Mouse (Mus musculus) urinary bladder, postnatal 10 days (tissue): Measurements from ENCODE around the gene Nipsnap1.

Experiments used
- DNase-seq: peaks from one replicate; pipeline ENCODE4 v3.0.0; 2022; ENCODE audit warnings: low spot score

The Nipsnap1 gene

DNA sequence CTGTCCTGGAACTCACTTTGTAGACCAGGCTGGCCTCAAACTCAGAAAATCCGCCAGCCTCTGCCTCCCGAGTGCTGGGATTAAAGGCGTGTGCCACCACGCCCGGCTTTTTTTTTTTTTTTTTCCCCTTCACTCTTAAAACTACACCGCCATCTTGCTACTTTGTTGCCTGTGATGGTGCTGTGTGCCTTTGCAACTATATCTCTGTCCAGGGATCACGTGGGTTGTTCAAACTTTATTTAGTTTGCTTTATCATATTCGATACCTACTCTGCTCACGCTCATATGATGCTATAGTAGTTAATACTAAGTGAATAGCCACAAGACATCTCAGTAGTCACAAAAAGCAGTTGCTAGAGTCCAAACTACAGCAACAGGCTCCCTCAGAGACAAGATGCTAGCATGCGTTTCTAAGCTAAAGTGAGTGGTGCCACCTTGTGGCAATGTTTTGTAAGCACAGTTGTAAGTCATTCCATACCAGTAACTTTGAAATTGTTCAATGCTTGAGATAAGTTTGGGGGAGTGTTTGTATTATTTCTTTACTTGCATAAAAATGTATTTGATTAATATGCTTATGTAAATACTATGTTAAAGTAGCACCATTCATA lies 8.0 kb upstream of the Nipsnap1 start:
- DNase-seq: no peak

DNA sequence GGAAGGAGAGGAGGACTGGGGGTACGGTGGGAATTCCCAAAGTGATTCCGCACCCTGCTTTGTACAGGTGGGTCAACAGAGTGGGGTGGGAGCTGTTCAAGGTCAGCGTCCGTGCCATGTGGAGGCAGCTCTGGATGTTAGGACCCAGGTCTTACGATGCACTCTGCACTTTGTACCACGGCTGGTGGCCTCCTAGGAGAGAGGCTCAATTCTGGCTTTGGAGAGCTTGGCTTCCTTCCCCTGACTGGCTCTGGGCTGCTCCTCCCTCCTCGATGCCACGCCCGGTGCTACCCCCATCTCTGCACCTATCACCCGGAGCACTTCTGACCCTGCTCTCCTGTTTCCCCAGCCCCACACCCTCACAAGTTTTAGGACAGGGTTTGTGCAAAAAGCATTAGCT lies 800 bp downstream of the Nipsnap1 start:
- no peak for DNase-seq

DNA sequence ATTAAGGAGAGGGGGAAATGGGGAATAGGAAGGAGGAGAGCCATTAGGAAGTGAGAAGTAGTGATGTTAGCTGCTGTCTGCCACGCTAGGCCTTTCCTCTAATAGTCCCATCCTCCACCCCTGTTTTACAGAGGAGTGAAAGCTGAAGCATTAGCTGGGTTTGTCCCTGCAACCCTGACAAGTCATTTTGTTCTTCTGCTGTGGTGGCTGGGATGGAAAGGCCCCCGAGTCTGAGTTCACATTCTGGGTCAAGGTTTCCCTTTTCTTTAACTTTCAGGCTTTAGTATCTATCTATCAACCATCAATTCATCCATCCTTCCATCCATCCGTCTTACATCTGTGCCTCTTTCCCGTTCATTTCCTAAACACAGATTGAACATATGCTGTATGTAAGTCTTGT lies 7.3 kb downstream of the Nipsnap1 start:
- DNase-seq: no peak

DNA sequence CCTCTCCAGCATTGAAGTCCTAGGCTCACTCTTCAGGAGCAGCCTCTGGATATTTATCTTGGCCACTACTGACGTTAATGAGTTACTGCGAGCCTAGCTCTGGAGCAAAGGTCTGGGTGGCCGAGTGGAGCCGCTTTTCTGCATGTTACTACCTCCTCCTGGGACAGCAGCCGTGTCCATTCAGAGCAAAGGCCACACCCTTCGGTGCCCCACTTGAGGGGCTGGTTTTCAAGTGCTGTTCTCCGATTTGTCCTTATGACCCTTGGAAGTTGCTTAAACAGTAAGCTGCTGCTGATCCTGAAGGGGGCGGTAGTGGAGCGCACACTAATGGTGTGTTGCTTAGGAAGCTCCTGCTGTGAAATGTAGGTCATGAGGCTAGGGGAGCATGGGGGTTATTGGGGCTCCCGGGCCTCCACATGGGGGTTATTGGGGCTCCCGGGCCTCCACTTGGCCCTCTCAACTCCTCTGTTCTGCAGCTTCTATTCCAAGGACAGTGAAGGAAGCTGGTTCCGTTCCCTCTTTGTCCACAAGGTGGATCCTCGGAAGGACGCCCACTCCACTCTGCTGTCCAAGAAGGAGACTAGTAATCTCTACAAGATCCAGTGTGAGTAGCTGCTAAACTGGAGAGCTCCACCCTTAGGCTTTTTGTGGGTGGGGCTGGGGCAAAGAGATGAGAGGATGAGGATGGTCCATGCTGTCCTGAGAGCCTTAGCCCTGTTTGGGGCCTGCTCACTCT lies 9.3 kb downstream of the Nipsnap1 start:
- DNase-seq: no peak

DNA sequence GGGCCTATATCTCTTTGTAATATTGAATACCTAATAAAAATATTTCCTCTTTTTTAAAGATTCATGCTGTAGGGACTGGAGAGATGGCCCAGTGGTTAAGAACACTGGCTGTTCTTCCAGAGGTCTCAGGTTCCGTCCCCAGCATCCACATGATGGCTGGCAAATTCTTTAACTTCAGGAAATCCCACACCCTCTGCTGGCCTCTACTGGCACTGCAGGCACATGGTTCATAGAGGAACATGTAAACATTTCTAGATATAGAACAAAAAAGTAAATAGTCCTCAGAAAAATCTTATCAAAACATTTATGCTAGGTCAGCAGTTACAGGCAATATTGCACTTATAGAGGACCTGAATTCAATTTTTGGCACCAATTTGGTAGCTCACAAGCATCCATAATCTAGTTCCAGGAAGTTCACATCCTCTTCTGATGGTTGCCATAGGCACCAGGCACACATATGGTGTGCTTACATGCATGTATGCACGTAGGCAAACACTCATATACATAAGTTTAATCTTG lies 11.7 kb downstream of the Nipsnap1 start:
- no peak for DNase-seq

DNA sequence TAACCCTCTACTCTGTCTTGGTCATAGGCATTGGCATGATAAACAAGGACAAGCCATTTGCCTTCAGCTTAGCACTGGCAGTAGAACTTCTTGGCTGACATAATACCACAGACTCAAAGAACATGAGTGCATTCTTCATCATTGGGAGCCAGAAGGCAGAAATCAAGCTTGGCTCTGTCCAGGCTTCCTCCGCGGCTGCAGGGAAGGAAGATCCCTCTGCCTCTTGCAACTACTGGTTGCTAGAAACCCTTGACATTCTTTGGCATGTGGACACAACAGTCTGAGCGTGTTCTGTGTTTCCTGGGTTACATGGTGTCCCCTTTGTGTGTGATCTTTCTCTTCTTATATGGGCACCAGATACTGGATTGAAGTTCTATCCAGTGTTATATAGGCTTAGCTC lies 13.2 kb downstream of the Nipsnap1 start:
- DNase-seq: no peak

DNA sequence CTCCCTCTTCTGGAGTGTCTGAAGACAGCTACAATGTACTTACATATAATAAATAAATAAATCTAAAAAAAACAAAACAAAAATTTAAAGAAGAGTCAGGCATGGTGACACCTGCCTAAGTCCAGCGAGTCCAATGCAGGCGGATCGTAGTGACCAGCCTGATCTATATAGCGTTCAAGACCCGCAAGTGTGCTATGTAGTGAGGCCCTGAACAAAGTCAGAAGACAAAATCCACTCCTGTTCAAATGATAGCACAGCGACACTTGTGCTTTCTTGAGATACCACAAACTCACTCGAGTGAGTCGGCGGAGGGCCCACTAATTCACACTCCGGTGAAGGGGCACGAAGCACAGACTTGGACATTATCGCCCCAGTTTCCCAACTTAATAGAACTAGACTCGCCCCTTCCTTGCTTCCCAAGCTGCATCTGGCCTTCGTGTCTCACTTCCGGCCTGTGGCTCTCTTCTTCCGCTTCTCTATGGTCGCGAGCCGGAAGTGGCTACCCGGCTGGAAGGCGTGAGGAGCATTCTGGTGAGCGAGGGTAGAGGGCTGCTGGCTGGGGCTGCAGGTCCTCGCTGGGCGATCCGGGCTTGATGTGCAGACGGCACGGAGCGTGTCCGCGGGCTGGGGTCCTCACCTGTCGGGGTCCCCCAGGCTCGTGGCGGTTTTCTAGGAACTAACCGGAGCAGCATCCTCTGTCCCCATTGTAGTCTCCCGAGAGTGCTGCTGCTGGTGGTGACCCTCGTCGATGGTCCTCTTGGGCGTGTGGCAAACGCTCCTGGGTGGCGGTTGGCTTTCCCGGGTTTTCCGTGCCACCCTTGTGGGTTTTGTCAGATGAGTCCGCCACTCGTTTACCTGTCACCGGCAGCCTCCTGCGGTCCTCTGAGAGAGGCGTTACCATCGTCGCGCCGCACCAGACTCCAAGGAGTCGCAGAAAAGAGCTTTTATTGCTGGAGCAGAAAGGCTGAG lies 21.4 kb downstream of the Nipsnap1 start, which contains the start of gene Thoc5:
Gene Thoc5 (plus strand): TSS at position 473 of the 969 bp plus-strand sequence.
- peak; percentile 30 for DNase-seq

DNA sequence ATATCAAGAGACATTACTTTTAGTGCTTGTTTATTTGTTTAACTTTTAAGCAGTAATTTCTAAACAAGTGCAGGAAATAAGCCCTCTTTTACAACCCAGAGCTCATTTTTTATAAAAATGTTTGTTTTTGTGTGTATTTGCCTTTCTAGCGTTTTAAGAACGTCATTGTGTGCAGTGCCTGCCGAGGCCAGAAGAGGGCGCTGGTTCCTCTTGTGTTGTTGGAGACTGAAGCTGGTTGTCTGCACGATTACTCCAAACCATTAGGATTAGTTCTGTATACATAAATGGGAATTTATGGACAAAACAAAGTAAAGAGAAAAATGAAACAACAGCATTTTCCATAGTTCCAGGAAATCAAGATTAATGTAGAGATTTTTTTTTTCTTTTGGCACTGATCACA lies 26.7 kb downstream of the Nipsnap1 start:
- DNase-seq: no peak

DNA sequence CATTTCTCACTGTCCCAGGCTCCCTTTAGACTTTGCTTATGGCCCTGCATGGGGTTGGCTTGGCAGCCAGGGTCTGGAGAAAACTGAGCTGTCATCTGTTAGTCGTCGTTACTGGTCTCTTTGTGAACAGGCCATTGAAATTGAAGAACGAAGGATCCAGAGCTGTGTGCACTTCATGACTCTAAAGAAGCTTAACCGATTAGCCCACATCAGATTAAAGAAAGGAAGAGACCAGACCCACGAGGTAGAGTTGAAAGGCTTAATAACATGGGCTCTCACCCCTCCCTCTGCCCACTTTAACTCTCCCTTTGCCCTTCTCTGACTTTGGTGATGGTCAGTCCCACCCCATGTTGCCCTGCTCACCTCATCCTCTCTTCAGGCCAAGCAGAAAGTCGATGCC lies 28.2 kb downstream of the Nipsnap1 start:
- no peak for DNase-seq

DNA sequence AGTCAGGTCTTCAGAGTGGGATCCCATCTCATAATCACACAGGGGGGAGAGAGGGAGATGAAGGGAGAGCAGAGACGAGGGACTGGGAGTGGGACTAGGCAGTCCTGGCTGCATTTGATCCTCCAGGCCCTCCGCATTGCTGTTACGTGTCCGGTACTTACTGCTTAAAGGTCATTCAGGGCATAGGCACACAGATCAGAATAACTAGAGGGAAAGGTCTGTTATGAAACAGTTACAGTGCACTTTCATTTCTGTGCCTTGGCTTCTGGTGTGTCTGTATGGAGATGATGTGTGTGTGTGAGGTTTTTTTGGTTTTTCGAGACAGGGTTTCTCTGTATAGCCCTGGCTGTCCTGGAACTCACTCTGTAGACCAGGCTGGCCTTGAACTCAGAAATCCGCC lies 32.5 kb downstream of the Nipsnap1 start:
- no peak for DNase-seq

DNA sequence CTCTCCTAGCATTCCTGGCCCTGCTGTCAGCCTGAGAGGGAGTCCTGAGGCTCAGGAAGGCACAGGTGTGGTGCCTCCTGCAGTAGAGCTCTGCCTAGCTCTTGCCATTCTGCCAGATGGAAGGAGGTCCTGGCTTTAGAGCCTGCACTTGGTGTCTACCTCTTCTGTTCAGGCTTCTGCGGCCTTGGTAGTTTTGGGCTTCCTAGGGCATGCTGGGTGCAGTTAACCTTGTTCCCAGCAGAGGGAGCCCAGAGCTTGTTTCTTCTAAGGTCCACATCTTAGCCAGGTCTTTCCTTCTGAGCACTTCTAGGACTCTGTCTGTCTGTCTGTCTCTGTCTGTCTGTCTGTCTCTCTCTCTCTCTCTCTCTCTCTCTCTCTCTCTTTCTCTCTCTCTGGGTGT lies 42.3 kb downstream of the Nipsnap1 start:
- DNase-seq: no peak

DNA sequence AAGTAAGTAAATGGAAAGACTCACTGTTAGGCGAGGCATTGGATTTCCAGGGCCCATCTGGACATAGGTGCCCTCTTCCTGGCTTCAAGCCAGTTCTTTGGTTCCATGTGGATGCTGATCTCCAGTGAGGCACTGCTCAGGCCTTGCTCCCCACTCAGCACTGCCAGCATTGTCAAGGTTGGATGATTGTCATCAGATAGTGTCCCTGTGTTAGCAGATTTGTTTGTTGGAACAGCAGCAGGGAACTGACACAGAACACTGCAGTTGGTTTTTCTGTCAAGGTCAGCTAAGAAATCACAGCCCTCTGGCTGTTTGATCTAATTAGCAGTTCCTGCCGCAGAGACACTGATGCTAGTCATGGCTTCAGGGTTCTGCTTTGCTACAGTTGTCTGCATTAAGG lies 47.5 kb downstream of the Nipsnap1 start:
- DNase-seq: no peak

DNA sequence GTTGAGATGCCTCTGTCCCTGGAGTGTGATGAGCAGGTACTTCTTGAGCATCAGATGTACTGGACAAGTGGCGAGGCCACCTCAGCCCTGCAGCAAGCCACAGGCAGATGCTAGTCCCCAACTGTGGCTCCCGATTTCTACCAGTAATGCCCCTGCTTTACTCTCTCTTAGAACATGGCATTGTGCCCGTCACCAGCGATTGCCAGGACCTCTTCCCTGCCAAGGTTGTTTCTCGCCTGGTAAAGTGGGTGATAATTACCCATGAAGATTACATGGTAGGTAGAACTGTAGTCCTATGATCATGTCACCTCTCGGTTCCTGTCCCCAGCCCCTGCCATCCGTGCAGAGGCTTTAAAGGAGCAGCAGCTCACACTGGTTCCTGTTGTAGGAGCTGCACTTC lies 48.0 kb downstream of the Nipsnap1 start:
- no peak for DNase-seq

DNA sequence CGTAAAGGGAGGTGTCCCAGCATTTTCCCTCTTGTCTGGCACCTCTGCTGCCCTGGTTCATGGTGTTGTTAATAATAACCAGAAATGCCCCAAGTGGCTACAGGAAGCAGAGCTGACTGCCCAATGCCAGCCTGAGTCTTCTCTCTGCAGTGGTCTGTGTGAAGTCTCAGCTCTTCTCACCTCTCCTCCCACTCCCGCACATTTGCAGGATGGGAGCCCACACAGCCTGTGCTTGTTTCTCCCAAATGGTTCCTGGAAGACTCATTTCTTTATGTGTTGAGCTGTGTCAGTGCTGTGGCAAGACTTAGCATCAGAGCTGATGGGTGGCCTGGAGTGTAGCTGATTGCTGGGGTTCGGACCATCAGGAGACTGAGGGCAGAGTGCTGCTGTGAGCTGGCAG lies 53.5 kb downstream of the Nipsnap1 start:
- no peak for DNase-seq

DNA sequence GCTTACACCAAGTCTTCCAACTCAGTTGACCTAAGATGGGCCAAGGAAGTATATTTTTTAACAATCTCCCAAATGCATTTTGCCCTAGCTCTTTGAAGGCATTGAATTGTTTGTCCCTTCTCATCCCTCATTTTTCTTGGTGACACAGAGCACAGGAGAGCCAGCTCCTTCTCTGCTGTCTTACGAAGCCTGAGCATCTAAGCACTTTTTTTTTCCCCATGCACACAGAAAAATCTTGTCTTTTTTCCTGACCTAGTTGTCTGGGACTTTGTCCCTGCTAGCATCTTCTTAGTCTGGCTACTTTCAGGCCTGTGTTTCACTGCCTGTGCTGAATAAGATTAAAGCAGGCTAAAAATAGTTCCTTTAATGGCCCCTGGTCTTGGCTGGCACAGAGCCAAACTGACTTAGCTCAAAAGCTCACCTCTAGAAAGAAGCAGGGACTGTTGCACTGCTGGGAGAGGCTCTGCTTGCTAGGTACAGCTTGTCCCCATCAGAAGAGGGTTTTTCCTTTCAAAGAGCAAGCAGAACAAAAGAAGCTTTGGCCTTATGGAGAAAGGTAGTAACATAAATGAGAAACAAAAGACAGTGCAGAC lies 57.4 kb downstream of the Nipsnap1 start:
- DNase-seq: no peak

DNA sequence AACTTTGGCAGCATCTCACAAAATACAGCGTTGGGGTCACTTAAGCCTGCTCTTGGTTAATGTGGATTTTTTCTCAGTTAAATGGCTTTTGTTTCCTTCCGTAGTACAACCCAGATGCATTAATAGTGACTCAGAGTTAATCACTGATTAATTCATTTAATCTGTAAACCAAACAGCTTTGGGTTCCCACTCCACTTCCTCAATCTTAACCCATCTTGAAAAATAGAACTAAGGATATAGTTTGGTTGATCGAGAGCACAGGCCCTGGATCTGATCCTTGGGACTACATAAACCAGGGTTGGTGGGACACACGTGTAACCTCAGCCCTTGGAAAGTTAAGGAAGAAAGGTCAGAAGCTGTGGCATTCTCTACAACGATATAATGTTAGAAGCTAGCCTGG lies 62.5 kb downstream of the Nipsnap1 start:
- no peak for DNase-seq
